Mouse (Mus musculus) olfactory bulb, adult 2 months (tissue): ENCODE data around the gene Nr2c1.

Experiments used
- CTCF ChIP-seq: fragments of 200-500 bp; IDR thresholded peaks from 2 replicates; pipeline ENCODE4 v1.5.1; 2012; ENCODE audit warnings: low read depth, mild to moderate bottlenecking, low read length, moderate library complexity; ENCODE audit not compliant: insufficient read depth
- POLR2A ChIP-seq: fragments of 200-500 bp; IDR thresholded peaks from 2 replicates; pipeline ENCODE4 v1.6.1; 2012; ENCODE audit warnings: mild to moderate bottlenecking, low read depth, low read length, moderate library complexity; ENCODE audit not compliant: insufficient read depth

DNA sequence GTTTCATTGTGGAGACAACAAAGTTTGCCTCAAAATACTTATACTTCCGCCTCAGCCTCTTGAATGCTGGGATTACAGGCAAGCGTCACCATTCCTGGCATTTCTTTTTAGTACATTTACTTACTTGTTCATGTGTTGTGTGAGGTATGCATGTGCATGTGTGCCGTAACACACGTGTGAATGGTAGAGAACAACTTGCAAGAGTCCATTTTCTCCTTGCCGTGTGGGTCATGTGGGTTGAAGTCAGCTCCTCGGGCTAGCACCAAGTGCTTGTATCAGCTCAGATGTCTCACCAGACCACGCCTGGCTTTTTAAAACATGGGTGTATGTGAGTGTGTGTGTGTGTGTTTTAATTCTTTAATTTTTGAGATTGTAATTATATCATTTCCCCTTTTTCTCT is 40.2 kb upstream of the Nr2c1 start:
- TF ChIP-seq POLR2A (no peak), CTCF (no peak)
